Mouse (Mus musculus): ENCODE measurements around the gene Ccdc3.

DNA sequence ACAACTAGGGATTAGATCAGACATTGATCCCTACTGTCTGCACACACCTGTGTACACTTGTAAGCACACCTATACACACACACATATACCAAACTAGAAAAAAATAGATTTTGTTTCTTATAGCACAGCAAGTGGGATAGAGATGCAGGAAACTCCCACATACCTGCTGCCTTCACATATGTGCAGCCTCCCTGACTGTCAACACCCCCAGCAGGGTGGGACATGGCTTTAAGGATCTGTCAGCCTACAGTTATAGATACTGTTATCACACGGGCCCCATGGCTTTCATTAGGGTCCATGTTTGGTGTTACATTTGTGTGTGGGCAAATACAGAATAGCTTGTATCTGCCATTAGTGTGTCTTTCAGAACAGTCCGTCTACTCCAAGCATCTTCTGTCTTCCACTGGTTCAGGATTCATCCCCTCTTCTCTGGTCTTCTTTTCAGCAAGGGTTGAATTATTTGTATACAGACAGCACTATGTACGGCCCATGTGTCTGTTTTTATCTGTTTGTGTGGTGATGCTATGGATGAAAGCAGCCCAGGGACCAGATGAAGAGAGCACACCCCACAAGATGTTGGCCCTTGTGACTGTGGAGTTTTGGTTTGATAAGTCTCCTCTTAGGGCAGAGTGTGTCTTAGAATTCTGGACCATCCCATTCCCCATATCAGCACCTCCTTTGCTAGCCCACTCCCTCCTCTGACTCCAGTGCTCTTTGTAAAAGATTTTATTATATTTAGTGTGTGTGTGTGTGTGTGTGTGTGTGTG is 24.5 kb downstream of the Ccdc3 start:
- TF ChIP-seq GATA1 (IDR thresholded peaks at IDR 0.05; ENCODE audit: borderline replicate concordance, low read length) (no peak), FLI1 (IDR thresholded peaks at IDR 0.05; ENCODE audit: low read length) (no peak)
